Mouse (Mus musculus): Measurements from ENCODE around the gene Map2k6.

DNA sequence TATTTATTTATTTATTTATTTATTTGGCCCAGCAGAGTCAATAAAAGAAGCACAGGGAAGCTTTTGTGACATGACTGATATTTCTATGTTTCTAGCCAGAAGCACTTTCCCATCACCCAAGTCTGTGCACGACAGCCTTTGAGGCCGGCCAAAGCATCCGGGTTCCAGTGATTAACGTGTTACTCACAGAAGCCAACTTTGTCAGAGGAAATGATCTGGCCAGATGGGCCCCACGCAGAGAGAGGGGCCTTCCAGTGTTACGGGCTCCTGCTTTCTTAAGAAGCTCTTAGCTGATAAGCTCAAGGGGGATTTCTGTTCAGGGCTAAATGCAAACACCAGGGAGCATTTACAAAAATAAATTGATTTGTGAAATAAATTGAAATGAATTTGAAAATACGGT lies 40.4 kb downstream of the Map2k6 start:
- no peak for TF ChIP-seq POLR2A (IDR thresholded peaks at IDR 0.05; ENCODE audit: extremely low read depth, insufficient read depth, low read length)
- no peak for TF ChIP-seq CTCF (IDR thresholded peaks at IDR 0.05; ENCODE audit: extremely low read depth, insufficient read depth, low read length)
